Mouse (Mus musculus) stomach, embryonic 15.5 days (tissue): ENCODE data around the gene Susd3. TPM values are rescaled to one million over a fixed set of nuclear protein-coding genes. Genes with fewer than 3 reads are reported as not detected.

ENCODE experiments used
- ATAC-seq: fragments of 200-750 bp; cut with Nextera tagmentation; 2 replicates; pipeline ENCODE4 v1.8.0; 2017; ENCODE audit warnings: low read depth, moderate number of reproducible peaks, moderate TSS enrichment; ENCODE audit not compliant: insufficient read depth, low FRiP score
- H3K27ac ChIP-seq: fragments of 300-500 bp; sonication (generic); 2 replicates; pipeline ENCODE4 v1.5.1; 2015; ENCODE audit warnings: mild to moderate bottlenecking, inconsistent platforms
- H3K27me3 ChIP-seq: fragments of 300-500 bp; sonication (generic); replicated peaks from 2 replicates; pipeline ENCODE4 v1.6.1; 2015; ENCODE audit warnings: inconsistent platforms
- H3K36me3 ChIP-seq: fragments of 300-500 bp; sonication (generic); 2 replicates; pipeline ENCODE4 v1.6.1; 2015; ENCODE audit warnings: inconsistent platforms
- H3K4me1 ChIP-seq: fragments of 300-500 bp; sonication (generic); 2 replicates; pipeline ENCODE4 v1.6.1; 2015; ENCODE audit warnings: inconsistent platforms
- H3K4me2 ChIP-seq: fragments of 300-500 bp; sonication (generic); 2 replicates; pipeline ENCODE4 v1.6.1; 2015; ENCODE audit warnings: mild to moderate bottlenecking, inconsistent platforms
- H3K4me3 ChIP-seq: fragments of 300-500 bp; sonication (generic); replicated peaks from 2 replicates; pipeline ENCODE4 v1.5.1; 2015; ENCODE audit warnings: inconsistent platforms
- H3K9ac ChIP-seq: fragments of 300-500 bp; sonication (generic); 2 replicates; pipeline ENCODE4 v1.6.1; 2015; ENCODE audit warnings: inconsistent platforms
- H3K9me3 ChIP-seq: fragments of 300-500 bp; sonication (generic); 2 replicates; pipeline ENCODE4 v1.6.1; 2016; ENCODE audit warnings: inconsistent platforms
- WGBS: fragments of 180-500 bp; shearing (Covaris S2); methylation state at CpG from one replicate; pipeline ENCODE4 v1.1.7; 2015; 5-methylcytosine and 5-hydroxymethylcytosine counted together
- polyA plus RNA-seq: library from polyadenylated mRNA; unstranded; fragments of >200 nt; fragmentation: Nextera tagmentation; extraction: Ambion mirVana; gene quantifications from 2 replicates; pipeline ENCODE4 v1.2.1, GENCODE M21; 2015

Gene Susd3
- polyA plus RNA-seq, 1 experiment from 2014 or later: 1.5 TPM

GRCm38 (mm10) chr13:49205381-49205998 is 43.0 kb downstream of the Susd3 start:
- H3K4me3 ChIP-seq: no peak overlapping the region
- 38% methylated on average over 13 of the region's 13 CpGs for WGBS
- H3K4me2 ChIP-seq: no peak overlapping the region
- H3K9me3 ChIP-seq: no peaks in the 10 kb centered on the region
- H3K4me1 ChIP-seq: peaks cover 8% of the 10 kb centered on the region; the same call in 1 of the 2 replicates
- H3K27me3 ChIP-seq: no peaks in the 10 kb centered on the region
- no peak for ATAC-seq
- no peak overlapping the region for H3K9ac ChIP-seq
- H3K27ac ChIP-seq: no peak overlapping the region
- H3K36me3 ChIP-seq: no peaks in the 10 kb centered on the region

- ATAC-seq: no peak
- Histone ChIP-seq H3K9me3 (no peaks in the 10 kb centered on the region), H3K36me3 (no peaks in the 10 kb centered on the region), H3K4me2 (no peak overlapping the region), H3K4me1 (peaks cover 4% of the 10 kb centered on the region; the same call in 1 of the 2 replicates), H3K9ac (no peak overlapping the region), H3K27me3 (no peaks in the 10 kb centered on the region), H3K27ac (no peak overlapping the region), H3K4me3 (no peak overlapping the region)
- WGBS: 91% methylated on average over 7 of the region's 7 CpGs
Observed at GRCm38 (mm10) chr13:49202556-49202955, 46.0 kb downstream of the Susd3 start.

GRCm38 (mm10) chr13:49200688-49201087 is 47.8 kb downstream of the Susd3 start:
- ATAC-seq: no peak
- no peak overlapping the region for H3K4me3 ChIP-seq
- H3K9ac ChIP-seq: no peak overlapping the region
- WGBS: 81% methylated on average over 13 of the region's 13 CpGs
- H3K9me3 ChIP-seq: no peaks in the 10 kb centered on the region
- no peaks in the 10 kb centered on the region for H3K27me3 ChIP-seq
- H3K36me3 ChIP-seq: 0 out of 2 replicates have a peak, but pooled peaks cover 7% of the 10 kb centered on the region
- H3K4me1 ChIP-seq: no peaks in the 10 kb centered on the region
- no peak overlapping the region for H3K27ac ChIP-seq
- H3K4me2 ChIP-seq: no peak overlapping the region

GRCm38 (mm10) chr13:49199891-49200290 is 48.6 kb downstream of the Susd3 start:
- H3K4me2 ChIP-seq: no peak overlapping the region
- ATAC-seq: no peak
- no peaks in the 10 kb centered on the region for H3K9me3 ChIP-seq
- no peak overlapping the region for H3K27ac ChIP-seq
- 0 out of 2 replicates have a peak, but pooled peaks cover 7% of the 10 kb centered on the region for H3K36me3 ChIP-seq
- H3K27me3 ChIP-seq: no peaks in the 10 kb centered on the region
- H3K4me3 ChIP-seq: no peak overlapping the region
- 89% methylated on average over 7 of the region's 7 CpGs for WGBS
- no peaks in the 10 kb centered on the region for H3K4me1 ChIP-seq
- no peak overlapping the region for H3K9ac ChIP-seq

DNA sequence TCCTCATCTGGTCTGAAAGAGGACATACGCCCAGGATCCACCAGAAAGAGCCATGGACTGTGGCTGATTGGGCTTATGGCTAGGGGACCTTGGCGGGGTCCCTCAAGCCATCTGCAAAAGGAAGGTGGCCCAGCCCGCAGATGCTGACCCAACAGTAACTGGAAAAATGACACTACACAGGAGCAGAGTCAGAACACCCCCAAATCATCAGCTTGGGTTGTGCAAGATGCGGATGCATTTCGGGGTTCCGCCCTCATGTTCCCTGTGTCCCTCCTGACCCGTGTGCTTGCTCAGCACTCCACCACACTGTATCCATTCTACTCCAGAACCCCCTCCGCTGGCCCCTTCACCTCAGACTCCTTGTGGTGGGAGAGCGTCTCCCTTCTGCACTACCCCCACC is 49.8 kb downstream of the Susd3 start:
- ATAC-seq: no peak
- H3K27ac ChIP-seq: no peak overlapping the region
- no peak overlapping the region for H3K4me2 ChIP-seq
- no peak overlapping the region for H3K9ac ChIP-seq
- no peaks in the 10 kb centered on the region for H3K27me3 ChIP-seq
- H3K4me3 ChIP-seq: no peak overlapping the region
- H3K36me3 ChIP-seq: 0 out of 2 replicates have a peak, but pooled peaks cover 7% of the 10 kb centered on the region
- no peaks in the 10 kb centered on the region for H3K9me3 ChIP-seq
- WGBS: 90% methylated on average over 9 of the region's 9 CpGs
- H3K4me1 ChIP-seq: no peaks in the 10 kb centered on the region

- 0 out of 2 replicates have a peak, but pooled peaks cover 2% of the 10 kb centered on the region for H3K4me1 ChIP-seq
- ATAC-seq: no peak
- no peak overlapping the region for H3K4me2 ChIP-seq
- no peak overlapping the region for H3K27ac ChIP-seq
- 72% methylated on average over 6 of the region's 6 CpGs for WGBS
- H3K4me3 ChIP-seq: no peak overlapping the region
- H3K9ac ChIP-seq: no peak overlapping the region
- H3K27me3 ChIP-seq: no peaks in the 10 kb centered on the region
- H3K36me3 ChIP-seq: 0 out of 2 replicates have a peak, but pooled peaks cover 7% of the 10 kb centered on the region
- no peaks in the 10 kb centered on the region for H3K9me3 ChIP-seq
Observed at GRCm38 (mm10) chr13:49196766-49197165, 51.7 kb downstream of the Susd3 start.

DNA sequence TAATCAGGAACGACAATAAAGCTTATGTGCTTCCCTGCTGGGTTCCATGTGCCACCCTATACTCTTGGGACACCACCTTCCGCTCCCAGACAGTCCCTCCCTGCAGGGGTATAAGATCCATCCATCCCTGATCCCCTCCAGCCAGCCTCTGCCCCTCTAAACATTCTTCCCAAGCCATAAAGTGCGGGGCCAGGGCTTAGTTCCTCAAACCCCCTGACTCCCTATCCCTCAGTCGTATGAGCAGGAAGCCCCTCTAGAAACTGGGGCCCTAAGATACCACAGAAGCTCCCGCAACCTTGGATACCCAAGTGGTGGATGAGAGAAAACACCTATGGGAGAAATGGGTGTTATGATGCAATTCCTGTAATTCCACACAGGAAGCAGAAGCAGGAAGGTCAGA is 52.3 kb downstream of the Susd3 start:
- no peak for ATAC-seq
- Histone ChIP-seq H3K36me3 (0 out of 2 replicates have a peak, but pooled peaks cover 7% of the 10 kb centered on the region), H3K27ac (no peak overlapping the region), H3K4me3 (no peak overlapping the region), H3K9ac (no peak overlapping the region), H3K4me1 (peaks cover 7% of the 10 kb centered on the region; the same call in 1 of the 2 replicates), H3K9me3 (no peaks in the 10 kb centered on the region), H3K27me3 (no peaks in the 10 kb centered on the region), H3K4me2 (no peak overlapping the region)
- 82% methylated on average over 5 of the region's 5 CpGs for WGBS

DNA sequence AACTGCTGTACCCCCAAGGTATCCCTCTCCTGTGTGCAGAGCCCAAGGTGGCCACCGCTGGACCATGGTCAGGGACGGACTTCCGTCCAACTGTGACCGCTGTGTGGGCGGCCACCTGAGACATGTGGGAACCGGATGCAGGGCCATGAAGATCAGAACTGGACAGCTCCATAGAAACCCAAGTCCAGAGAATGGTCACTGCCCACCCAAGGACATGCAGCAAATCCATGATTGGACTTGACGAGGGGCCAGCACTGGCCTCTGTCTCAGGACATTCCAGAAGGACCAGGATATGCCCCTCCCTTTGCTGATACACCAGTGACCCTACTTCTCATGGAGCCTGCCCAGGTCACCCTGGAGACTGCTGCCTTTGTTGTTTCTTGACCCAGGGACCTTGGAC is 52.9 kb downstream of the Susd3 start:
- no peaks in the 10 kb centered on the region for H3K27me3 ChIP-seq
- 0 out of 2 replicates have a peak, but pooled peaks cover 7% of the 10 kb centered on the region for H3K36me3 ChIP-seq

GRCm38 (mm10) chr13:49194811-49195210 is 53.7 kb downstream of the Susd3 start:
- 92% methylated on average over 13 of the region's 13 CpGs for WGBS
- H3K4me3 ChIP-seq: no peak overlapping the region
- H3K27ac ChIP-seq: no peak overlapping the region
- ATAC-seq: no peak
- no peak overlapping the region for H3K9ac ChIP-seq
- H3K4me2 ChIP-seq: no peak overlapping the region
- peaks cover 21% of the 10 kb centered on the region for H3K4me1 ChIP-seq
- H3K9me3 ChIP-seq: no peaks in the 10 kb centered on the region
- H3K27me3 ChIP-seq: no peaks in the 10 kb centered on the region
- 0 out of 2 replicates have a peak, but pooled peaks cover 7% of the 10 kb centered on the region for H3K36me3 ChIP-seq

More for the DNA sequence above, 52.9 kb downstream of the Susd3 start:
- Histone ChIP-seq H3K9me3 (no peaks in the 10 kb centered on the region), H3K27ac (no peak overlapping the region), H3K4me1 (peaks cover 13% of the 10 kb centered on the region), H3K4me2 (no peak overlapping the region), H3K9ac (no peak overlapping the region), H3K4me3 (no peak overlapping the region)
- WGBS: 88% methylated on average over 7 of the region's 7 CpGs
- no peak for ATAC-seq

- Histone ChIP-seq H3K27ac (no peak overlapping the region), H3K4me2 (no peak overlapping the region), H3K4me3 (no peak overlapping the region), H3K9me3 (no peaks in the 10 kb centered on the region), H3K27me3 (no peaks in the 10 kb centered on the region), H3K9ac (no peak overlapping the region), H3K4me1 (peaks cover 30% of the 10 kb centered on the region), H3K36me3 (0 out of 2 replicates have a peak, but pooled peaks cover 7% of the 10 kb centered on the region)
- 94% methylated on average over 17 of the region's 17 CpGs for WGBS
- no peak for ATAC-seq
Observed at GRCm38 (mm10) chr13:49193650-49194049, 54.9 kb downstream of the Susd3 start.

DNA sequence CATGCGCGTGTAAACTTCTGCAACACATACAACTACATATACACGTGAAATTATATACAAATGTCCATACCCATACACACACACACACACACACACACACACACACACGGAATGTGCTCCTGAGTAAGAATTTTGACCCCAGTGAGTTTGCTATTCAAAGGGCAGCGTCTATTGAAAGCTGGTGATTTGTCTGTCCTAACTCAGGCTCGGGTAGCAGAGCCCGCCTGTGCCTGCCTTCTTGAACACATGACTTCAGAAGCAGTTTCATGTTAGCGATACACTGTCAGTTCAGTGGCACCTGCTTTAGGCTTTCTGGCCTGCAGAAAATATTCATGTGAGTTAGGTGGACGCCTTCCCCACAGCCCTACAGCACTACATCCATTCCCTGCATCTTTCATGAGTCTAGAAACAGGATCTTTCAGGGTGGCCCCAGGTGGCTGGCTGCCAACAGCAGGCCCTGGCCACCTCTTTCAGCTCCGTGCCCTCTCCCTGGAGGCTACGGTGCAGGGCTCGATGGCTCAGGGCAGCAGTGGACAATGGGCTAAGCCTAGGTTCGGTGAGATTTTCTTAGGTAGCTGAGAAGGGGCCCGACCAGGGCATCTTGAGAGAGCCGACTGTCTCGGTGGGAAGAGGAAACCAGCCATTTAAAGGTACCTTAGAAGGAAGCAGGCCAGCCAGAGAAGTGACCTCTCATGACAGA is 56.2 kb downstream of the Susd3 start:
- 65% methylated on average over 16 of the region's 16 CpGs for WGBS
- Histone ChIP-seq H3K27ac (no peak overlapping the region), H3K4me1 (peaks cover 40% of the 10 kb centered on the region), H3K9ac (no peak overlapping the region), H3K36me3 (0 out of 2 replicates have a peak, but pooled peaks cover 7% of the 10 kb centered on the region), H3K4me3 (no peak overlapping the region), H3K4me2 (no peak overlapping the region), H3K27me3 (no peaks in the 10 kb centered on the region), H3K9me3 (no peaks in the 10 kb centered on the region)
- ATAC-seq: no peak

GRCm38 (mm10) chr13:49191673-49192035 is 56.9 kb downstream of the Susd3 start:
- no peak overlapping the region for H3K27ac ChIP-seq

More at GRCm38 (mm10) chr13:49191673-49192035, 56.9 kb downstream of the Susd3 start:
- Histone ChIP-seq H3K4me1 (peaks cover 45% of the 10 kb centered on the region), H3K4me2 (no peak overlapping the region), H3K9me3 (no peaks in the 10 kb centered on the region), H3K27me3 (no peaks in the 10 kb centered on the region), H3K9ac (no peak overlapping the region), H3K36me3 (0 out of 2 replicates have a peak, but pooled peaks cover 7% of the 10 kb centered on the region), H3K4me3 (no peak overlapping the region)
- WGBS: 36% methylated on average over 5 of the region's 5 CpGs
- ATAC-seq: no peak
